Mouse (Mus musculus): ENCODE results near the gene Map3k14. TPM values are rescaled to one million over a fixed set of nuclear protein-coding genes. Genes with fewer than 3 reads are reported as not detected.

Map3k14 gene
- total and polyA plus RNA-seq, 3 experiments, result 4.9 to 10.8 (median 10.8) TPM

DNA sequence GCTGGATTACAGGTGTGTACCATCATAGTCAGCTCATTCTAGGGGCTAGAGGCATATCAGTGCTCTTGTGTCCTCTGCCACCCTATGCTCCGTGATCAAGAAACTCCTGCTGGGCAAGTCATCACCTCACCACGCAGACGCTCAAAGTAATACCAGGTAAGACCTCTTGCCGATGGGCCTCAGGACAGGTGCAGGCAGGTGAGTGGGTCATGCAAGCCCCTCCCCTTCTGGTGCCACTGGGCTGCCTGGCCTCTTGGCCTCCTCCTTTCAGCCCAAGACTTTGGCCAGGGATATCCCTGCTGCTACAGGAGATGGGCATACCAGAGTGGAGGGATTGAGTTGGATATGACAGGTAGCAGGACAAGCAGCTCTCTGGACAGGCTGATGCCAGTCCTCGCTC, 48.0 kb downstream of the Map3k14 start:
- no peak overlapping the region for H3K4me3 ChIP-seq (ENCODE audit: low read depth, low read length)
- H3K4me1 ChIP-seq (ENCODE audit: insufficient read depth, low read depth, low read length), result peaks cover 33% of the 10 kb centered on the region
- DNase-seq (ENCODE audit: low spot score), result no peak
- no peak for ATAC-seq (ENCODE audit: extremely low read depth, insufficient number of reproducible peaks, low FRiP score, poor library complexity, severe bottlenecking)
- no peak for TF ChIP-seq GATA2 (IDR thresholded peaks at IDR 0.05; ENCODE audit: borderline replicate concordance, low read depth, low read length)
- TF ChIP-seq GATA1 (IDR thresholded peaks at IDR 0.05; ENCODE audit: borderline replicate concordance, low read length), result no peak
- TF ChIP-seq TAL1 (conservative IDR thresholded peaks at IDR 0.05; ENCODE audit: low read depth, low read length), result no peak
- TF ChIP-seq CTCF (IDR thresholded peaks at IDR 0.05; ENCODE audit: low read depth, low read length), result no peak
- TF ChIP-seq POLR2AphosphoS5 (IDR thresholded peaks at IDR 0.05; ENCODE audit: insufficient replicate concordance, low read depth, low read length), result no peak
- no peaks in the 10 kb centered on the region for H3K9me3 ChIP-seq (replicated peaks)
- peaks cover 38% of the 10 kb centered on the region for H3K36me3 ChIP-seq (replicated peaks)
- H3K27me3 ChIP-seq (ENCODE audit: insufficient read depth, low read length), result peaks cover 15% of the 10 kb centered on the region

- Histone ChIP-seq H3K36me3 (replicated peaks) (peaks cover 31% of the 10 kb centered on the region), H3K27me3 (ENCODE audit: insufficient read depth, low read length) (peaks cover 15% of the 10 kb centered on the region), H3K4me3 (ENCODE audit: low read depth, low read length) (no peak overlapping the region), H3K4me1 (ENCODE audit: insufficient read depth, low read depth, low read length) (peaks cover 33% of the 10 kb centered on the region), H3K9me3 (replicated peaks) (peaks cover 4% of the 10 kb centered on the region)
- TF ChIP-seq POLR2AphosphoS5 (IDR thresholded peaks at IDR 0.05; ENCODE audit: insufficient replicate concordance, low read depth, low read length) (no peak), GATA1 (IDR thresholded peaks at IDR 0.05; ENCODE audit: borderline replicate concordance, low read length) (no peak), TAL1 (conservative IDR thresholded peaks at IDR 0.05; ENCODE audit: low read depth, low read length) (no peak), GATA2 (IDR thresholded peaks at IDR 0.05; ENCODE audit: borderline replicate concordance, low read depth, low read length) (no peak), CTCF (IDR thresholded peaks at IDR 0.05; ENCODE audit: low read depth, low read length) (no peak)
- DNase-seq (ENCODE audit: low spot score), result no peak
- ATAC-seq (ENCODE audit: extremely low read depth, insufficient number of reproducible peaks, low FRiP score, poor library complexity, severe bottlenecking), result no peak
Observed at GRCm38 (mm10) chr11:103218517-103218901, 48.8 kb downstream of the Map3k14 start.

DNA sequence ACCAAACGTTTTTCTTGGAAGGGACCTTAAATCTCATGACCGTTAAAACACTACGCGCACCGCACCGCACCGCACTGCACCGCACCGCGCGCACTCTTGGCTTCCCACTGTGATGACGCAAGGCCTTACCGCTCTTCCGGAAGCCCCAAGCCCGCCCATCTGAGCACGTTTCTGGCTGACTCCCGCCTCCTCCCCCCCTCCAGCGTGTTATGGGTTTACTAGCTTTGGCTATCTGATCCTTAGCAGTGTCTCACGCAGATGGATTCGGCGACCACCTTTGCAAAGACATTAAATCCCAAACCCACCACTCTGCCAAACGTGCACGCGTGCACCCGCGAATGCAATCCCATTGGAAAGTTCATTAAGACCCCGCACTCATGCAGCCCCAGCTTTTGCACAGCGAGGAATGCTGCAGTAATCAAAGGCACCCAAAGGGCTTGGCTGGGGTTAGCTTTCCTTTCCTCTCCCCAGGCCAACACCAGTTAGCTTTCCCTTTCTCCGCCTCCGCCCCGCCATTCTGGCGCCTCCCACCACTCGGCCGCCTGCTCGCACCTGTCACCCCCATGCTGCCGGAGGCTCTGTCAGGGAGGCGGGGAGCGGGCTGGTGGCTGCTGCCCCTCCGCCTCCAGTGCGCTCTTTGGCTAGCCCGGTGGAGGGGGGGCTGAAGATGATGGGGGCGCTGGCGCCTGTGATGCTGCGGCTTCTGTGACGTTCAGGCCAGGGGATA, 49.3 kb downstream of the Map3k14 start, which contains the start of gene Spata32:
Spata32 (minus strand) TSS at position 643 of the 727 bp plus-strand sequence.
- peaks cover 33% of the 10 kb centered on the region for H3K4me1 ChIP-seq (ENCODE audit: insufficient read depth, low read depth, low read length)
- ATAC-seq (ENCODE audit: extremely low read depth, insufficient number of reproducible peaks, low FRiP score, poor library complexity, severe bottlenecking) (no peak), DNase-seq (ENCODE audit: low spot score) (no peak)
- H3K36me3 ChIP-seq (replicated peaks), result peaks cover 29% of the 10 kb centered on the region
- H3K27me3 ChIP-seq (ENCODE audit: insufficient read depth, low read length), result peaks cover 15% of the 10 kb centered on the region
- H3K9me3 ChIP-seq (replicated peaks), result peaks cover 7% of the 10 kb centered on the region
- TF ChIP-seq POLR2AphosphoS5 (IDR thresholded peaks at IDR 0.05; ENCODE audit: insufficient replicate concordance, low read depth, low read length), result no peak
- no peak for TF ChIP-seq GATA1 (IDR thresholded peaks at IDR 0.05; ENCODE audit: borderline replicate concordance, low read length)
- no peak for TF ChIP-seq TAL1 (conservative IDR thresholded peaks at IDR 0.05; ENCODE audit: low read depth, low read length)
- TF ChIP-seq GATA2 (IDR thresholded peaks at IDR 0.05; ENCODE audit: borderline replicate concordance, low read depth, low read length), result no peak
- no peak for TF ChIP-seq CTCF (IDR thresholded peaks at IDR 0.05; ENCODE audit: low read depth, low read length)
- H3K4me3 ChIP-seq (ENCODE audit: low read depth, low read length), result no peak within 1 kb of the TSS

- peak; percentile 79 for ATAC-seq (ENCODE audit: extremely low read depth, insufficient number of reproducible peaks, low FRiP score, poor library complexity, severe bottlenecking)
- H3K27me3 ChIP-seq (ENCODE audit: insufficient read depth, low read length), result peaks cover 21% of the 10 kb centered on the region
Observed at GRCm38 (mm10) chr11:103215355-103215754, 51.9 kb downstream of the Map3k14 start.

DNA sequence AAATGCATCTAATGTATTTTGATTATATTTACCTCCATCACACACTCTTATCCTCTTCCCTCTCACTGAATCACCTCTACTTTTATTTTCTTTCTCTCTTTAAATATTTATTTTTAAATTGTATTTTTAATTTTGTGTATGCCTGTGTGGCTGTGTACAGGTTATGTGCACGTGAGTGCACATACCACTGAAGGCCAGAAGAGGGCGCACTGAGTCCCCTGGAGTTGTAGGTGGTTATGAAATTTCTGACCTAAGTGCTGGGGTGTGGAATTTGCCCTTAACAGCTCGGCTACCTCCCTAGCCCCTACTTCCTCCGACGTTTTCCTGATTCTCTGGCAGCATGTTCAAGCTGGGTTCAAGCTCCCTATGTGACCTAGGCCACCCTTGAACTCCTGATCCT, 53.6 kb downstream of the Map3k14 start:
- Histone ChIP-seq H3K4me1 (ENCODE audit: insufficient read depth, low read depth, low read length) (peaks cover 10% of the 10 kb centered on the region), H3K27me3 (ENCODE audit: insufficient read depth, low read length) (peaks cover 29% of the 10 kb centered on the region), H3K36me3 (replicated peaks) (no peaks in the 10 kb centered on the region), H3K4me3 (ENCODE audit: low read depth, low read length) (no peak overlapping the region), H3K9me3 (replicated peaks) (peaks cover 7% of the 10 kb centered on the region)
- ATAC-seq (ENCODE audit: extremely low read depth, insufficient number of reproducible peaks, low FRiP score, poor library complexity, severe bottlenecking), result no peak
- no peak for DNase-seq (ENCODE audit: low spot score)
- no peak for TF ChIP-seq POLR2AphosphoS5 (IDR thresholded peaks at IDR 0.05; ENCODE audit: insufficient replicate concordance, low read depth, low read length)
- no peak for TF ChIP-seq TAL1 (conservative IDR thresholded peaks at IDR 0.05; ENCODE audit: low read depth, low read length)
- no peak for TF ChIP-seq CTCF (IDR thresholded peaks at IDR 0.05; ENCODE audit: low read depth, low read length)
- TF ChIP-seq GATA2 (IDR thresholded peaks at IDR 0.05; ENCODE audit: borderline replicate concordance, low read depth, low read length), result no peak
- no peak for TF ChIP-seq GATA1 (IDR thresholded peaks at IDR 0.05; ENCODE audit: borderline replicate concordance, low read length)

More at GRCm38 (mm10) chr11:103215355-103215754, 51.9 kb downstream of the Map3k14 start:
- peak; percentile 28 for DNase-seq (ENCODE audit: low spot score)
- peaks cover 7% of the 10 kb centered on the region for H3K9me3 ChIP-seq (replicated peaks)
- peaks cover 17% of the 10 kb centered on the region for H3K4me1 ChIP-seq (ENCODE audit: insufficient read depth, low read depth, low read length)
- peaks cover 13% of the 10 kb centered on the region for H3K36me3 ChIP-seq (replicated peaks)
- H3K4me3 ChIP-seq (ENCODE audit: low read depth, low read length), result no peak overlapping the region
- TF ChIP-seq TAL1 (conservative IDR thresholded peaks at IDR 0.05; ENCODE audit: low read depth, low read length) (peak; percentile 49; the same call in 1 of the 2 replicates), POLR2AphosphoS5 (IDR thresholded peaks at IDR 0.05; ENCODE audit: insufficient replicate concordance, low read depth, low read length) (no peak)

DNA sequence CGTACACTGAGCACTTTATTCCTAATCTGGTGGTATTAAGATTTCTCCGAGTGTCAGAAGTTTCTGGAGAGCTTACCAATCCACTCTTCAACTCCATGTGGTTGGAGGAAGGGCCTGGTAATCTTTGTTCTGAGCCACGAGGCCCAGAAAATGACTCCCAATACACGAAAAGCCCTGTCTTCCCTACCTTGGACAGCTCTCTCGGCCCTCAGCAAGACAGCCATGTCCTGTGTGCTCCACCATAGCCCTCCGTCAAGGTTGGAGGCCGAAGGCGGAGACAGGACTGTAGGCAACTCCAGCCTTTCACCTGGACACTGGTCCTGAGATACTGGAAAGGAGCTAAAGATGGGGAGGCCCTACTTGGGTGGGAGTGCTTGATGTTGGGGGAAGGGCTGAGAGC, 57.0 kb downstream of the Map3k14 start:
- TF ChIP-seq TAL1 (conservative IDR thresholded peaks at IDR 0.05; ENCODE audit: low read depth, low read length) (no peak), POLR2AphosphoS5 (IDR thresholded peaks at IDR 0.05; ENCODE audit: insufficient replicate concordance, low read depth, low read length) (no peak), GATA2 (IDR thresholded peaks at IDR 0.05; ENCODE audit: borderline replicate concordance, low read depth, low read length) (no peak), GATA1 (IDR thresholded peaks at IDR 0.05; ENCODE audit: borderline replicate concordance, low read length) (no peak), CTCF (IDR thresholded peaks at IDR 0.05; ENCODE audit: low read depth, low read length) (no peak)
- H3K4me3 ChIP-seq (ENCODE audit: low read depth, low read length), result no peak overlapping the region
- ATAC-seq (ENCODE audit: extremely low read depth, insufficient number of reproducible peaks, low FRiP score, poor library complexity, severe bottlenecking) (no peak), DNase-seq (ENCODE audit: low spot score) (no peak)
- H3K36me3 ChIP-seq (replicated peaks), result no peaks in the 10 kb centered on the region
- peaks cover 34% of the 10 kb centered on the region for H3K27me3 ChIP-seq (ENCODE audit: insufficient read depth, low read length)
- H3K9me3 ChIP-seq (replicated peaks), result peaks cover 7% of the 10 kb centered on the region
- peaks cover 4% of the 10 kb centered on the region for H3K4me1 ChIP-seq (ENCODE audit: insufficient read depth, low read depth, low read length)
